Mouse (Mus musculus): ENCODE data around the gene Plekhf1. TPM values are rescaled to one million over a fixed set of nuclear protein-coding genes. Genes with fewer than 3 reads are reported as not detected.

Gene Plekhf1
- polyA plus RNA-seq, 1 experiment from 2014 or later = 2.2 TPM

DNA sequence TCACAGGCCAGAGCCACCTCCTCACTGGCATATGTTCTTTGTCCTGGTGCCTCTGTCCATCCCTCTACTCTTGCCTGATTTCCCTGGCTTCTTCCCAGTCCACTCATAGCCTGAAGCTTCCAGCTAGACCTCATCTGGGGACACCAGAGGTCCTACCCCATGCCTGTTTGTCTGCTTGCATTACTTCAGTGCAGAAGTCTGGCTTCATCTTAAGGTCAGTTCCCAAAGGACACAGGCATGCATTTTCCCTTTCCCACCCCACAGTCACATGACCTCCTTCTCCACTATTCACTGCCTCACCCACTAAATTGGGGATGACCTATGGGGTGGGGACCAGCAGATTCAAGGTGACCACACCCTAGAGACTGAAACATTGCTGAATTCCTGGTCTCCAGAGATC, 25.6 kb upstream of the Plekhf1 start:
- Histone ChIP-seq H3K36me3 (ENCODE audit: control insufficient read depth, insufficient read depth, low read length) (no peaks in the 10 kb centered on the region), H3K27me3 (replicated peaks; ENCODE audit: control insufficient read depth, insufficient read depth, low read length) (no peaks in the 10 kb centered on the region), H3K9me3 (ENCODE audit: control insufficient read depth, low read length) (no peaks in the 10 kb centered on the region), H3K4me3 (ENCODE audit: low read depth, low read length) (no peak overlapping the region), H3K9ac (ENCODE audit: low read length) (no peak overlapping the region), H3K4me2 (ENCODE audit: low read length) (no peak overlapping the region), H3K4me1 (replicated peaks; ENCODE audit: control insufficient read depth, insufficient read depth, low read length) (no peaks in the 10 kb centered on the region; the same call in 1 of the 2 replicates), H3K27ac (ENCODE audit: low read depth) (no peak overlapping the region)
- DNase-seq (ENCODE audit: low spot score) (no peak), ATAC-seq (replicated peaks; ENCODE audit: low FRiP score, low TSS enrichment, low read depth) (no peak)

DNA sequence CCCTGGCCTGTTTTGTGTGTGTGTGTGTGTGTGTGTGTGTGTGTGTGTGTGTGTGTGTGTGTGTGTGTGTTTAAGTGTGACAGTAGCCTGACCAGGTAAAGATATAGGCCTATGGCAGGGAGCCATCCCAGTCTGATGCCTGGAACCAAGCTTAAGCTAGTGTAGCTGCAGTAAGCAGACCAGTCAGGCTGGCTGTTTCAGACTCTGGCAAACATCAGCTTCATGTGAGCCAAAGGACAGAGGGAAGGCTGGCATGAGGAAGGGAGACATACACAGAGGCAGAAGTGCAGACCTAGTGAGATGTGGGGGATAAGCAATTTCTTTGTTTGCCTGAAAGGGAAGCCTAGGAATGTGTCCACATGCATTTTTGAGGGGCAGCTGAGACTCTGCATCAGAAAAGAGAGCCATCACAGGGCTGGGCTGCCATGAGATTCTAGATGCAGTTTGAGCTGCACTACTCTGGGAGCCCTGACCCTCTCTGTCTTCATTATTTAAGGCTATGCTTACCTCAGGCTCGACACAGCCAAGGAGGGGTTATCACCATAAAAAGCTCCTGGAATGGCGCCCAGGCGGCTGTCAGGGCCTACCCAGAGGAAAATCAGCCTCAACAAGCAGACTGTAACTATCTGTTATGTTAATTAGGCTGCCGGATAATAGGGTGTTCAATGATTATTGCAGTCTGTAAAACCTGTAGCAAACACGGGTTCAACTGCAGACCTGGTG, 23.8 kb upstream of the Plekhf1 start:
- no peaks in the 10 kb centered on the region for H3K36me3 ChIP-seq (ENCODE audit: control insufficient read depth, insufficient read depth, low read length)
- DNase-seq (ENCODE audit: low spot score) = no peak
- H3K4me2 ChIP-seq (ENCODE audit: low read length) = no peak overlapping the region
- no peak overlapping the region for H3K9ac ChIP-seq (ENCODE audit: low read length)
- H3K4me1 ChIP-seq (replicated peaks; ENCODE audit: control insufficient read depth, insufficient read depth, low read length) = no peaks in the 10 kb centered on the region; the same call in 1 of the 2 replicates
- no peak overlapping the region for H3K4me3 ChIP-seq (ENCODE audit: low read depth, low read length)
- no peak for ATAC-seq (replicated peaks; ENCODE audit: low FRiP score, low TSS enrichment, low read depth)
- no peak overlapping the region for H3K27ac ChIP-seq (ENCODE audit: low read depth)
- no peaks in the 10 kb centered on the region for H3K9me3 ChIP-seq (ENCODE audit: control insufficient read depth, low read length)
- no peaks in the 10 kb centered on the region for H3K27me3 ChIP-seq (replicated peaks; ENCODE audit: control insufficient read depth, insufficient read depth, low read length)
- WGBS = 29% methylated on average over 5 of the region's 5 CpGs

DNA sequence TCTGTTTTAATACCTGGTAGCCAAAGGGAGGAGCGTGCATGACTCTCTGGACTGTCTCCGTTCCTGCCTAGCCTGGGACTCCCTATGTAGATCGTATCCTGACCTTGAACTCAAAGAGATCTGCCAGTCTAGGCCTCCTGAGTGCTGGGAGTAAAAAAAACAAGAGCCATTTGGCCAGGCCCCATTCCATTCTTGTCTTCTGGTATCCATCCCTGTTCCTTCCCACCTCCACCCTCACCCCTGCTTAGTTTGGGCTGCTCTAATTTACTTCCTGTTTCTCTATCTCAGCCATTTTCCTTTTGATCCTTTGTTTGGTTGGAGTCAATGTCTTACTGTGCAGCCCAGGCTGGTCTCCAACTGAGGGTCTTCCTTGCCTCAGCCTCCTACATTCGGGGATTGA, 14.6 kb upstream of the Plekhf1 start:
- DNase-seq (ENCODE audit: low spot score) (no peak), ATAC-seq (replicated peaks; ENCODE audit: low FRiP score, low TSS enrichment, low read depth) (no peak)
- WGBS = 83% methylated on average over 4 of the region's 4 CpGs
- Histone ChIP-seq H3K4me3 (ENCODE audit: low read depth, low read length) (no peak overlapping the region), H3K9ac (ENCODE audit: low read length) (no peak overlapping the region), H3K4me2 (ENCODE audit: low read length) (no peak overlapping the region), H3K27ac (ENCODE audit: low read depth) (no peak overlapping the region), H3K4me1 (replicated peaks; ENCODE audit: control insufficient read depth, insufficient read depth, low read length) (no peaks in the 10 kb centered on the region), H3K9me3 (ENCODE audit: control insufficient read depth, low read length) (no peaks in the 10 kb centered on the region), H3K27me3 (replicated peaks; ENCODE audit: control insufficient read depth, insufficient read depth, low read length) (no peaks in the 10 kb centered on the region), H3K36me3 (ENCODE audit: control insufficient read depth, insufficient read depth, low read length) (no peaks in the 10 kb centered on the region)

DNA sequence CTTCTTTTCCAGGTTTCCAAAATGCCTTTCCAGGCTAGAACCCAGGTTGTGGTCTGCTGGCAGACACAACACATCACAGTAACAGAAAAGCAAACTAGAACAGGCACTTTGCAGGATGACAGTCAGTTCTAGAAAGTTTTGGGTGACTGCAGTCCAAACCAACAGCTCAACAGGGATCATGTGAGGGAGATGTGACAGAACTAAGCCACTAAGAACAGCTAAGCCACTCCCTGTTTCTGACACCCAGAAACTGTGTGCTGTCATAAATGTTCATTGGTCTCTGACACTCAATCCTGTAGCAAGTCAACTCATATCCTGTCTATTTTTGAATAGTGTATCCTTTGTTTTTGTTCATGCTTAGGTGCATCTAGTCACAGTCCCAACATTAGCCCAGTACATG, 9.3 kb upstream of the Plekhf1 start:
- H3K9ac ChIP-seq (ENCODE audit: low read length) = no peak overlapping the region
- no peaks in the 10 kb centered on the region for H3K36me3 ChIP-seq (ENCODE audit: control insufficient read depth, insufficient read depth, low read length)
- DNase-seq (ENCODE audit: low spot score) (no peak), ATAC-seq (replicated peaks; ENCODE audit: low FRiP score, low TSS enrichment, low read depth) (no peak)
- no peak overlapping the region for H3K4me2 ChIP-seq (ENCODE audit: low read length)
- H3K9me3 ChIP-seq (ENCODE audit: control insufficient read depth, low read length) = no peaks in the 10 kb centered on the region
- H3K27ac ChIP-seq (ENCODE audit: low read depth) = no peak overlapping the region
- no peak overlapping the region for H3K4me3 ChIP-seq (ENCODE audit: low read depth, low read length)
- H3K4me1 ChIP-seq (replicated peaks; ENCODE audit: control insufficient read depth, insufficient read depth, low read length) = no peaks in the 10 kb centered on the region
- no peaks in the 10 kb centered on the region for H3K27me3 ChIP-seq (replicated peaks; ENCODE audit: control insufficient read depth, insufficient read depth, low read length)

DNA sequence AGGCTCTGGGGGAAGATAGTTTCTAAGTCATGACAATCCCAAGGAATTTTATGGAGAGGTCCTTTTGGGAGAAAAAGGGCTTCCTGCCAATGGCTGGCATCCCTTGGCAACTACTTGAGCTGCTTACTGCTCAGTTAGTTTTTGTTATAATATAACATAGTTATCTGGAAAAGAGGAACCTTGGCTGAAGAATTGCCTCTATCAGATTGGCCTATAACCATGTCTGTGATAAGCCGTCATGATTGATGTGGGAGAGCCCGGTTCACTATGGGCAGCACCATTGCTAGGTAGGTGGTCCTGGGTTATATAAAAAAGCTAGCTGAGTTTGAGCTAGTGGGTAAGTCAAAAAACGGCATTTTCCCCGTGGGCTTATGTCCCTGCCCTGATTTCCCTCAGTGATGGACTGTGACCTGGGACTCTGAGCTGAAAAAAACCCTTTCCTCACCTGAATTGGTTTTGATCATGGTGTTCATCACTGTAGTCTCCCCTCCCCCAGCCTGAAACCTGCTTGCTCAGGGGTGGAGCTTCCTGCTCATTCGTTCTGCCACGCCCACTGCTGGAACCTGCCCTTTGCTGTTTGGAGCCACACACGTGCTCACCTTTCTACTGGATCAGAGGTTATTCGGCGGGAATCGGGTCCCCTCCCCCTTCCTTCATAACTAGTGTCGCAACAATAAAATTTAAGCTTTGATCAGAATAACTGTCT, 8.7 kb upstream of the Plekhf1 start:
- H3K9ac ChIP-seq (ENCODE audit: low read length) = no peak overlapping the region
- no peak overlapping the region for H3K4me3 ChIP-seq (ENCODE audit: low read depth, low read length)
- no peaks in the 10 kb centered on the region for H3K27me3 ChIP-seq (replicated peaks; ENCODE audit: control insufficient read depth, insufficient read depth, low read length)
- no peaks in the 10 kb centered on the region for H3K36me3 ChIP-seq (ENCODE audit: control insufficient read depth, insufficient read depth, low read length)
- WGBS = 47% methylated on average over 11 of the region's 11 CpGs
- no peak for ATAC-seq (replicated peaks; ENCODE audit: low FRiP score, low TSS enrichment, low read depth)
- H3K4me1 ChIP-seq (replicated peaks; ENCODE audit: control insufficient read depth, insufficient read depth, low read length) = no peaks in the 10 kb centered on the region
- DNase-seq (ENCODE audit: low spot score) = no peak
- no peaks in the 10 kb centered on the region for H3K9me3 ChIP-seq (ENCODE audit: control insufficient read depth, low read length)
- no peak overlapping the region for H3K4me2 ChIP-seq (ENCODE audit: low read length)
- no peak overlapping the region for H3K27ac ChIP-seq (ENCODE audit: low read depth)

DNA sequence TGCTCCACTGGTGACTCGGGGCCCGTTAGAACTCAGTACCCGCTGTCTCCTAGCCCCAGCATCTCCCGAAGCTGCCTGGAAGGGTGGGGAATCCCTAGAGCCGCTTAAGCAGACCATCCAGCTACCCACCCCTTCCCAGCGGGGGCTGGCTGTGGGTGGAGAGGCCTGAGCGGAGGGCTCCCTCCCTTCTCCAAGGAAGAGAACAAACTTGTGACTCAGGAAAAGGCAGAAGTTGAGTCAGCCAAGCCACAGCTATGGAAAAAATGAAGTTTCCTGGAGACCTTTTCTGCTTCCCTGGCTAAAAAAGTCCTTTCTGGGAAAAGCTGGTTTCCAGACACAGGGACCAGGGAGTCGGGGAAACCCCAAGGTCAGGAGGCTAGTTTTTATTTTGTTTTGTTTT, 2.5 kb upstream of the Plekhf1 start:
- no peaks in the 10 kb centered on the region for H3K36me3 ChIP-seq (ENCODE audit: control insufficient read depth, insufficient read depth, low read length)
- ATAC-seq (replicated peaks; ENCODE audit: low FRiP score, low TSS enrichment, low read depth) = no peak
- no peak for DNase-seq (ENCODE audit: low spot score)
- no peak overlapping the region for H3K4me3 ChIP-seq (ENCODE audit: low read depth, low read length)
- peaks cover 13% of the 10 kb centered on the region for H3K27me3 ChIP-seq (replicated peaks; ENCODE audit: control insufficient read depth, insufficient read depth, low read length)
- no peaks in the 10 kb centered on the region for H3K4me1 ChIP-seq (replicated peaks; ENCODE audit: control insufficient read depth, insufficient read depth, low read length)
- H3K9ac ChIP-seq (ENCODE audit: low read length) = no peak overlapping the region
- H3K27ac ChIP-seq (ENCODE audit: low read depth) = no peak overlapping the region
- H3K4me2 ChIP-seq (ENCODE audit: low read length) = no peak overlapping the region
- H3K9me3 ChIP-seq (ENCODE audit: control insufficient read depth, low read length) = no peaks in the 10 kb centered on the region
- 20% methylated on average over 8 of the region's 8 CpGs for WGBS

DNA sequence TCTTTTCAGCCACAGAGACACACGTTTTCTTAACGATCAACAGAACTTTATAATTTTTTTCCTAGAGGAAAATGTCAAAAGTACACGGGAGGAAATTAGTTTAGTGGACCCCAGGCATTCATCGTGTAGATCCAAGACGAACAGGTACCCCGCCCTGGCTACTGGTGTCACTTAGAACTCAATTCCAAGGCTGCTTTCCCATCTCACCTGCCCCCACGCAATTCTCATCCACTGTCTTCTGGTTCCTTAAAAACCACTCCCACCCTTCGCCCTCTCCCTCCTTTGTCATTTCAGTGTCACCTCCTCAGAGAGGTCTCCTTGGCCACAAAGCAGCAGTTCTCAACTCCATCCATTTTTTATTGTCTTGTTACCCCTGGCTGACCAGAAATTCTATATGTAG, 513 bp upstream of the Plekhf1 start:
- Histone ChIP-seq H3K36me3 (ENCODE audit: control insufficient read depth, insufficient read depth, low read length) (no peaks in the 10 kb centered on the region), H3K27me3 (replicated peaks; ENCODE audit: control insufficient read depth, insufficient read depth, low read length) (peaks cover 13% of the 10 kb centered on the region), H3K27ac (ENCODE audit: low read depth) (no peak overlapping the region), H3K9ac (ENCODE audit: low read length) (peak overlapping the region; percentile 56), H3K4me1 (replicated peaks; ENCODE audit: control insufficient read depth, insufficient read depth, low read length) (no peaks in the 10 kb centered on the region; the same call in 1 of the 2 replicates), H3K9me3 (ENCODE audit: control insufficient read depth, low read length) (no peaks in the 10 kb centered on the region), H3K4me2 (ENCODE audit: low read length) (peak overlapping the region; percentile 85), H3K4me3 (ENCODE audit: low read depth, low read length) (peak overlapping the region; percentile 60)
- no peak for ATAC-seq (replicated peaks; ENCODE audit: low FRiP score, low TSS enrichment, low read depth)
- no peak for DNase-seq (ENCODE audit: low spot score)
- 27% methylated on average over 8 of the region's 8 CpGs for WGBS

DNA sequence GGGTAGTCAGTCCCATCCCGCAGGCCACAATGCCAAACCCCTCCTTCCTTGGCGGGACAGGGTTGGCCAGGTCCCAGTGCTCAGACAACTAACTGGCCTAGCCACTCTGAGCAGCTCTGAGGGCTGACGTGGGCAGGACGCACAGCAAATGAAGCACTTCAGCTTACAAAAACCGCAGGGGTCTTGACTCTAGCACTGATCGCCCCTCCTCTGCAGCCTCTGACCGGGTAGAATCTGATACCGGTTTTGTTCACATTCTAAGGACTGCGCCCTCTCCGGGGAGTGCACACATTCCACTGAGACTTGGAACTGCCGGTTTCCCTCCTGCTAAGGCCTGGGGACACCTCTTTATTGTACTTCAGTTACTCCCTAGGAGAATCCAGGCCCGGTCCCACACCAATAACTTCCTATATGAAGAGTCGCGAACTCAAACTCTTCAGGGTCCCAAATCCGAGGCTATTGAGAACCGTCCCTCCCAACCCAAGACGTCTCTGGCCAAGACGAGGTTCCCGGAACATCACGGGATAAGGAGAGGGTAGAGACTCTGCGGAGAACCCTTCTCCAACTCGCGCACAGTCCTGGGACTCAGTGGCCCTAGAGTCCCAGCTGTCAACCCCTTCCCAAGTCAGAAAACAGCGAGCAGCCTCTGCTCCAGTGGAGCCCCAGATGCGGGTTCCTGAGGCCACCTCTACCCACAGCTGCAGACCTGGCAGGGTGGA, 476 bp downstream of the Plekhf1 start:
- no peaks in the 10 kb centered on the region for H3K36me3 ChIP-seq (ENCODE audit: control insufficient read depth, insufficient read depth, low read length)
- WGBS = under 1% methylated on average over 25 of the region's 25 CpGs
- peak; percentile 74 for ATAC-seq (replicated peaks; ENCODE audit: low FRiP score, low TSS enrichment, low read depth)

More for the DNA sequence above, 476 bp downstream of the Plekhf1 start:
- H3K4me1 ChIP-seq (replicated peaks; ENCODE audit: control insufficient read depth, insufficient read depth, low read length) = no peaks in the 10 kb centered on the region; the same call in 1 of the 2 replicates
- peak overlapping the region; percentile 56 for H3K9ac ChIP-seq (ENCODE audit: low read length)
- DNase-seq (ENCODE audit: low spot score) = peak; percentile 78
- peaks cover 13% of the 10 kb centered on the region for H3K27me3 ChIP-seq (replicated peaks; ENCODE audit: control insufficient read depth, insufficient read depth, low read length)
- no peaks in the 10 kb centered on the region for H3K9me3 ChIP-seq (ENCODE audit: control insufficient read depth, low read length)
- H3K4me3 ChIP-seq (ENCODE audit: low read depth, low read length) = peak overlapping the region; percentile 60
- peak overlapping the region; percentile 70; the same call in 1 of the 2 replicates for H3K27ac ChIP-seq (ENCODE audit: low read depth)
- peak overlapping the region; percentile 85 for H3K4me2 ChIP-seq (ENCODE audit: low read length)
